Mouse (Mus musculus) gastrocnemius, postnatal 36 days (tissue): Measurements from ENCODE around the gene Fam53b. TPM values are rescaled to one million over a fixed set of nuclear protein-coding genes. Genes with fewer than 3 reads are reported as not detected.

ENCODE experiments used
- DNase-seq, 2 experiments: peaks; one replicate each; pipeline ENCODE4 v3.0.0; 2022
- intact Hi-C: fragments of 180-260 bp; cut with DNase I; formaldehyde crosslinking; loops from one replicate; pipeline ENCODE4 v1.15.1; 2025
- total RNA-seq, 2 experiments: library from RNA; stranded (reverse); gene quantifications; 2 replicates each; pipeline ENCODE4 v1.2.3; 2021

The Fam53b gene
- total RNA-seq, 2 experiments from 2014 or later, result 15.0 to 16.1 TPM

- intact Hi-C loops, result loop anchor here (5.0 kb wide), 1 partner anchor 34 kb away; no protein-coding TSS in a partner anchor
- no peak for DNase-seq
These were observed 40.5 kb downstream of the Fam53b start for GRCm38 (mm10) chr7:132773011-132773705.

DNA sequence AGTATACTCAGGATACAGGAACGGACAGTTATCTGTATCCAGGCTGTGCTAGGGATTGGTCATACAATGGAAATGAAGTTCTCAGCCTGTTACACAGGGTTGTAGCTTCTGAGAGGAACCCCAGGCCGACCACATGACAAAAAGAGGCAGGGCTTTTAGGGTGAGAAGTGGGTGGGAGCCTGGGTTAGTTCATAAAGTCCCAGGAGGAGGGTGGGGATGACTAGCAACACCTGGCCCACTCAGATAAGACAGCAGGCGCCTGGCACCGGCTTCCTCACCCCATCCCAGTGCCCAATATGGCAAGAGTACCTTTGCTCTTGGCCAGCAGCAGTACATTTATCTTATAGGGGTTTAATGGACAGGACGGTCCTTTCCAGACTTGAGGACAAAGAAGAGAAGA lies 41.2 kb downstream of the Fam53b start:
- DNase-seq, result no peak
- intact Hi-C loops, result loop anchor here (5.0 kb wide), 1 partner anchor 35 kb away; no protein-coding TSS in a partner anchor

GRCm38 (mm10) chr7:132768498-132769344 lies 45.0 kb downstream of the Fam53b start:
- intact Hi-C loops, result no loop called here
- no peak for DNase-seq

GRCm38 (mm10) chr7:132767999-132768370 lies 45.7 kb downstream of the Fam53b start:
- intact Hi-C loops, result no loop called here
- DNase-seq, result no peak

GRCm38 (mm10) chr7:132767233-132767998 lies 46.3 kb downstream of the Fam53b start:
- intact Hi-C loops, result no loop called here
- no peak for DNase-seq

DNA sequence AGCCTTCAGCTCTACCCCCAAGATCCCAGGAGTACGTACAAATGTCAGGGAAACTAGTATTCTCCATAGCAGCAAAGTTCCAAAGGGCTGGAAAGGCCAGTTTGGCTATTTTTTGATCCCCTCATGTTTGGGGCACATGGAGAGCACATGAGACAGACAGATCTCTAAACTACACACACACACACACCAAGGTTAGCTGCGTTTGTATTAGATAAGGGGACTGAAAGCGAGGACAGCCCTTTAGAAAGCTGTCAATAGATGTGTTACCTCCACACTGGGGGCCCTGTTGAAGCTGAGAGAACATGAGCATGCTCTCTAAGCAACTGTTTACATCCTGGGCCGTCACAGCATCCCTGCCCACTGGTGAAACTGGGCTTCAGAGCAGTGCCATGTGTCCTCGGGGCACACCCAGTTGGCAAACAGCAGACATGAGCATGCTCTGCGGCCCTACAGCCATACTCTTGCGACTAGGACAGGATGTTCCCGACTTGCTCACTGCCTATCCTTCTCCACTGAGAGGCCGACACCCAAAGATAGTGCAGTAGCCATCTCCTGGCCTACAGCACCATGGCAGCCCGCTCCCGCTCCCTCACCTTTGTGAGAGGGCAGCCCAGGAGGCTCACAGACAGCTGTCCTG lies 47.3 kb downstream of the Fam53b start:
- intact Hi-C loops, result no loop called here
- peak in 1 of 2 experiments; percentile 37 for DNase-seq

GRCm38 (mm10) chr7:132765629-132766186 lies 48.0 kb downstream of the Fam53b start:
- DNase-seq, result no peak
- intact Hi-C loops, result no loop called here

GRCm38 (mm10) chr7:132764896-132765491 lies 48.7 kb downstream of the Fam53b start:
- no peak for DNase-seq
- intact Hi-C loops, result no loop called here

GRCm38 (mm10) chr7:132764314-132764713 lies 49.4 kb downstream of the Fam53b start:
- intact Hi-C loops, result no loop called here
- DNase-seq, result no peak

GRCm38 (mm10) chr7:132763911-132764310 lies 49.8 kb downstream of the Fam53b start:
- DNase-seq, result no peak
- intact Hi-C loops, result no loop called here

- no peak for DNase-seq
- intact Hi-C loops, result no loop called here
These were observed 50.3 kb downstream of the Fam53b start for GRCm38 (mm10) chr7:132763351-132763750.

DNA sequence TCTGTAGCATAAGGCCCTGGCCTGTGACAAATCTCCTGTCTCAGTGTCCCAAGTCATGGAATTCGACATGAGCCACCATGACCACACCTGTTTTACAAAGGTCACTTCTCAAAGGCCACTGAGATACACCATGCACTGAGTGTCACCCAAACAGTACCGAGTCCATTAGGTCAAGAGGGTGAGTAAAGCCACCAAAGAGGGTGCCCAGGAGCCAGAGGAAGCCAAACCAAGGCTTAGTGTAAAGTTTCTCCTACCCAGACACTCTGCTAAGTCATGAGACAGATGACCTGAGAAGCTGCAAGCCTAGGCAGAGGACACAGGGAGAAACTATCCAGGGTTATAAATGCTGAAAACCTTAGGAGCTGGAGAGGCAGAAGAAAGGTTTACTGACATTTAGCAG lies 52.3 kb downstream of the Fam53b start:
- no peak for DNase-seq
- intact Hi-C loops, result no loop called here

DNA sequence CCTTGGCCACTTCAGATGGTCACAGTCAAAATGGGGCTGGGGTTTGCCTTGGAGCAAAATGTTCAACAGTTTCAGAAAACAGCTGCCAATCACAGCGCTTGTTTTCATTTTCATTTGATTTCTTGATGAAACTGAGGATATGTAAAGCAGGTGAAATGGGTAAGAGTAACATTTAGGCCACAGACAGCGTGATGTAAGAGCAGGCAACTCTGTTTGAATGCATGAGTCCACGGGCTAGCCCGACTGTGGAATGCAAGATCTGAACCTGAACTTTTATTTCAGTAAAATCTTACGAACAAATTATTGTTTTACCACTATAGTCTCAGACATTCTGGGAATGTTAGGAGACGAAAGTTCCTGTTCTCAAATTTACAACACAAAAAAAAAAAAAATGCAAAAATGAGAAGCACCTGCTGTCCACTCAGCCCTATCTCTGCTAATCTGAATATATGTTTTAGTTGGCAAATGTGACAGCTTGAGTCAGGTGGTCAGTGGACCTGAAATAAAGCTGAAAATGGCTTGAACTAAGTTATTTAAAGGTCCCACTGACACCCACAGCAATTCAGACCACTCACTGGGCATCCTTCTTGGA lies 53.0 kb downstream of the Fam53b start:
- no peak for DNase-seq
- intact Hi-C loops, result no loop called here

GRCm38 (mm10) chr7:132759926-132760325 lies 53.8 kb downstream of the Fam53b start:
- intact Hi-C loops, result loop anchor here (5.0 kb wide), 1 partner anchor 98 kb away; no protein-coding TSS in a partner anchor
- no peak for DNase-seq

- intact Hi-C loops, result loop anchor here (5.0 kb wide), 1 partner anchor 97 kb away; no protein-coding TSS in a partner anchor
These were observed 54.2 kb downstream of the Fam53b start for GRCm38 (mm10) chr7:132759405-132759891.

GRCm38 (mm10) chr7:132758875-132759274 lies 54.8 kb downstream of the Fam53b start:
- no peak for DNase-seq
- intact Hi-C loops, result loop anchor here (5.0 kb wide), 1 partner anchor 97 kb away; no protein-coding TSS in a partner anchor

More at GRCm38 (mm10) chr7:132759405-132759891, 54.2 kb downstream of the Fam53b start:
- DNase-seq, result no peak

DNA sequence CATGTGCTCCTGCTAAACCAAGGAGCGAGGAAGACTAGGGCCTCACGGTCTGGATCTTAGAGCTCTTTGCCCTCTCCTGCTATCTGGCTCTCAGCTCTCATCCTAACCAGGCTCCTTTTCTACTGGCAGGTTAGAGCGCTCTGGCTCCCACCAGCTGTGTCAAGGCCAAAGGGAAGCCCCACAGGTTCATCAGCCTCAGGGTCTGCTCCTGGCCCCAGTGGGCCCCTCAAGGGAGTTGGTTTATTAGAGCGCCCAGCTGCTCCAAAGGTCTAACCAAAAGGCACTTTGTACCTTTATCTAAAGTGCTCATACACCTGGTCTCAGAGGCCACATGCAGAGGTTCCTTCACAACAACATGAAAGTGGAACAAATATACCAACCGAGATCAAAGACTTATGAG lies 57.4 kb downstream of the Fam53b start:
- intact Hi-C loops, result loop anchor here (5.0 kb wide), 1 partner anchor 94 kb away; no protein-coding TSS in a partner anchor

GRCm38 (mm10) chr7:132754389-132754750 lies 59.3 kb downstream of the Fam53b start:
- intact Hi-C loops, result no loop called here

More for the DNA sequence above, 57.4 kb downstream of the Fam53b start:
- DNase-seq, result no peak

More at GRCm38 (mm10) chr7:132754389-132754750, 59.3 kb downstream of the Fam53b start:
- peak in 1 of 2 experiments; percentile 47 for DNase-seq
